Mouse (Mus musculus): Measurements from ENCODE around the gene H2afb2.

H2afb2 gene

GRCm38 (mm10) chrX:116680878-116681277 is at the start of gene H2afb2:
Gene H2afb2 (plus strand): TSS chrX:116681178.
- no peak for DNase-seq (ENCODE audit: extremely low spot score, low read depth, low spot score)

Measured in hindlimb bud, embryonic 11.5 days (tissue).